Mouse (Mus musculus) megakaryocyte-erythroid progenitor cell, adult 5-6 weeks (primary cell): ENCODE measurements around the gene Rabgap1l. TPM values are rescaled to one million over a fixed set of nuclear protein-coding genes. Genes with fewer than 3 reads are reported as not detected.
A peak's percentile ranks its signal among the peaks of the same experiment; 100 is the strongest.

Source experiments
- ATAC-seq: replicated peaks from 2 replicates; pipeline ENCODE4 v1.8.0; 2016; ENCODE audit warnings: mild to moderate bottlenecking, inconsistent platforms; ENCODE audit not compliant: severe bottlenecking, poor library complexity, low FRiP score, low TSS enrichment
- total RNA-seq, 2 experiments: library from RNA; stranded (forward) in 1 of 2; stranded (reverse) in 1 of 2; fragments of 200-1000, 215-1000 nt in 1 of 2; fragments of >200 nt in 1 of 2; fragmentation: Nextera tagmentation in 1 of 2; gene quantifications; 2 replicates each; pipeline ENCODE4 v1.2.3; 2014 to 2017

The Rabgap1l gene
- total RNA-seq, 2 experiments from 2014 or later = 124 to 256 TPM

DNA sequence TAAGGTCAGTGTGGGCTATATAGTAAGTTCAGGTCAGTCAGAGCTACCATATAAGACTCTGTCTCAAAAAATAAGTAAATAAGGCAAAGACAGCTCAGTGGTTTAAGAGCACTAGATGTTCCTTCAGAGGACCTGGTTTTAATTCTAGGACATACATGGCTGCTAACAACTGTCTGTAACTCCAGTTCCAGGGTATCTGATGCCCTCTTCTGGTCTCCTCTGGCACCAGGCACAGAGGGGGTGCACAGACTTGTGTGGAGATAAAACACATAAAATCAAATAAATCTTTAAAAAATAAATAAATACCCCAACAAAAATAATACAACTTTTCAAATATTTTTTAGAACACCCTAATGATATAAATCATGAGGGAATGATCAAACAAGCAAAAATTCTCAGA is 2.4 kb downstream of the Rabgap1l start:
- ATAC-seq = no peak

DNA sequence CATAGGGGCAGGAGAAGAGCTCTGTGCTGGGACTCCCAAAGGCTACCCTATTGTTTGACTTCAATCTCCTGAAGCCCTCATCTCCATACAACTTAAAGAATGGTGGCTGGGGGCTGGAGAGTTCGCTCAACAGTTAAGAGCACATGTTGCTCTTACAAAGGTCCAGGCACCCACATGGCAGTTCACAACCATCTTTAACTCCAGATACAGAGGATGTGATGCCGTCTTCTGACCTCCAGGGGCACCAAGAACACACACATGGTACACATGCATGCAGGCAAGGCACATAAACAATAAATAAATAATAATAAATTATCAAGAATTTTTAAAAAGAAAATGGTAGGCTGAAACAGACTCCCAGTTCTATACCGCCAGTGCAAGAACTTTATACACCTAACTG is 3.1 kb downstream of the Rabgap1l start:
- no peak for ATAC-seq

DNA sequence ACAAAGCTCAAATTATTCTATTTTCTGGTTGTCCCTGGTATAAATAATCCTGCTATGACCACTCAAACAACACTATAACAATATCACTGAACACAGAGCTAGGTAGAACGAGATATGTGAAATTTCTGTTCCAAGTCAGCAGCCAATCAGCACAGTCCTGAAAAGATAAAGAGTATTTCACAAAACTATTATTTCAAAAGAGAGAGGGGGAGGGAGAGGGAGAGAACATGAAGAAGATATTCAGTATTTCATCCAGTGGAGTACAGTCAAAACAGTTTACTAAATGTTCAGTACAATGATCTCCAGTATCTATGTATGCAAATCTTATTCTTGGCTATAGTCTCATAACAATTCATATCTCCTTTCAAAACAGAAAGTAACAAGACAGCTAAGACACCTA is 5.1 kb downstream of the Rabgap1l start:
- peak; percentile 26; the same call in 1 of the 2 replicates for ATAC-seq

DNA sequence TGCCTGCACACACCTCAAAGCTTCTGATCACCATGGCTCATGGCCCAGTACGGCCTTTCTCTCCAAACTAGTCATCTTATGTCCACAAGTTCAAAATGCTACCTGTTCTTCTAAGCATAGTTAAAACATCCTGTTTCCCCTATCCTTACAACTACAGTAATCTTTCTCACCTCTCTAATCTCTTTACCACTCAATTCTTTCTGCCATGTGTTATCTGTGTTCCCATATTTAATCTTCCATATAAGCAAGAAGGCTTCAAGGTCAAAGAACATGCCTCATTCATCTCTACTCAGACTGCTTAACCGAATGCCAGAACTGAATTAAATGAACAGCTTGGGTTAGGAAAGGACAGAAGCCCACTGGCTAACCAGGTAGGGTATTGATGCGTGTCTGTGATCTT is 5.8 kb downstream of the Rabgap1l start:
- ATAC-seq = no peak

DNA sequence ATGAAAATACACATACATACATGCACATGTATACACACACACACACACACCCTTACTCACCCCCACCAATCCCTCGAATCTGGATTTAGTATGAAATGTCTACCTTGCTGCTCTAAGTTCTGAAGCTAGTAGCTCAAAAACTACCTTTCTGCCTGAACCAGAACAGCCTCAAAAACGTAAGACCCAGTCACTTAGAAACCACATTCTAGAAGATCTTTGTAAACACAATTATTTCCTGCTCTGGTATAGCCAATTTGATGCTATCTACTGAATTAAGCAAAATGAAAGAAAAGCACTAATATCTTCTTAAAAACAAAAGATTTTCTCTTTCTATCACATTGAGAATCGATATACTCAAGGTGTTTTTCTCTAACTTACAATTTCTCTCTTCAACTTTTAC is 6.4 kb downstream of the Rabgap1l start:
- no peak for ATAC-seq

DNA sequence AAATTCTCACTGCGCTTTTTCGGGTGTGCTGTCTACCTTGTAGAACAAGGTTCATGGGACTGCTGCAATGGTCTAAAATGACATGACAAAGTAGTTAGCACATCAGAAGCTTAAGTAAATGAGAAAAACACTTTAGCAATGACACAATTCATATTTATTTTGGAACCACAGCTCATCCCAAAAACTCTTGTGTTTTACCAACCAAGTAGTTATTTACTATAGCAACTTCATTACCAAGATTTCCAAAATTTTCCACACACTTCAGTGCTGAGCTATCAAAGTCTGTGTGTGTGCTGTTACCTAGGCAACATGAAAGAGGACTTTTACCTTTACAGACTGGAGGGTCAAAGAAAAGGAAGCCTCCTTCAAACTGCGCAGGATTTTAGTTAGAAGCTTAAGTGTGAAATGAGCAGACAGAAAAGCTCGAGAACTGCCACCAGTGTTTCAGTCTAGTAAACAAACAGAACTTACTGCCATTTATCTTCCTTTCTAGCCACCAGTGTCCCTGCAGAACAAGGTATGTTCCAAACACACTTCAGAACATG is 7.3 kb downstream of the Rabgap1l start:
- no peak for ATAC-seq

DNA sequence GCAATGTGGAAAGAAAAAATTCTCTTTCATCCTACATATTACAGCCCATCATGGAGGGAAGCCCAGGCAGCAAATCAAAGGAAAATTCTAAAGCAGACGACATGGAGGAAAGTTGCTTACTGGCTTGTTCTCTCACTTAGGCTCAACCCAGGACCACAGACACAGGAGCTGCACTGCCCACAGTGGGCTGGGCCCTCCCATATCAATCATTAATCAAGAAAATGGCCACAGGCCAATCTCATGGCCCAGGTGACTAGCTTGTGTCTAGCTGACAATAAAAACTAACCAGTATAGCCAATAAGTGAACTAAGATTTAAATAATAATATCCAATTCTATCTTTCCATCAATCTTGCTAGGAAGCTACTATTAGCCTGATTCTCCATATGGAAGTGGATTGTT is 8.9 kb downstream of the Rabgap1l start:
- ATAC-seq = no peak

DNA sequence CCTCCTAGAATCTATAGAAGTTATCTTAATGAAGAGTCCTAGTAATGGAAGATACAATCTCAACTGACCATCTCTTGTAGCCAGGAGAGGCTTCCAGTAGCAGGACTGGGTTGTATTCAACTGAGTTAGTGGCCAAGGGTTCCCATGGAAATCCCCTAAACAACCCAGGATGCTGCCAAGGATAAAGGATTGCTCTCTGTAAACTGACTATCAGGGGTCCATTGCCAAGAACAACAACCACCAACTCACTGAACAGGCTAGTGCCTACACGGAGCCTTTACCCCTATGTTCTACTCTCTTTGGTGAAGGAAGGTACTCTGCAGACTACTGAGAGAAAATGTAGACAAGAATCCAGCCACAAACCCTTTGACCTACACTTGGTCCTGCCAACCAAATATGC is 18.8 kb downstream of the Rabgap1l start:
- no peak for ATAC-seq

DNA sequence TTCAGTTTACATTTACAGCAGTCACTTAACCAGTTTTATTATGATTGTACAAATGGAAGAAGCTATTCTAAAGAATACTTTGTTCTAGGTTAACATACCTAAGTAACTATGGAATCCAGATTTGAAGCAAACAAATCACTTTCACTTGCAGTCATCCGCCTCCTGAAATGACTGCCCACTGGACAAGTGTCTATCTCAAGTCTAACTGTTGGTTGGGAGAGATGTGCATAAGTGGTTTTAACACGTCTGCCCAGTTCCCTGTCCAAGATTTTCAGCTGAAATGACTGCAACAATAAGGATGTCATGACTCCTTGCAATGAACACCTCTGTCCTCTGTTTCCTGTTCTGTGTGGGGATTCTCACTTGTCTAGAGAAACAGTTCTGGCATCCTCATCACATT is 27.4 kb downstream of the Rabgap1l start:
- ATAC-seq = no peak

DNA sequence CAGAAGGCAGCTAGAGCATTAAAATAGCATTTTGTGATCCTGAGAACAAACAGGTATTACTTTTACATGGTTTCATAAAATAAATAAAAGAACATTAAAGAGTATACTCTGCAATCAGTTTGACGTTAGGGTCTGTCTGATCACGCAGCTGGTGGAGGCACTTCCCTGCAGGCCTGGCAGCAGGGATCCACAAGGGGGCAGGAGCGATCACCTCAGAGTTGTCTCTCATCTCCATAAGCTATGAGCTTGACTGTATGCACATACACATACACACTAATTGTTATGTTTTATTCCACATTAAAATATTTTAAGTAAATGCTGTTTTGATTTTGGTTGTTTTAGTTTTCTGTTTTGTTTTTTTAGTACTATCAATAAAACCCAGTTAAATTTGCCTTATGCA is 34.8 kb downstream of the Rabgap1l start:
- peak; percentile 88 for ATAC-seq

DNA sequence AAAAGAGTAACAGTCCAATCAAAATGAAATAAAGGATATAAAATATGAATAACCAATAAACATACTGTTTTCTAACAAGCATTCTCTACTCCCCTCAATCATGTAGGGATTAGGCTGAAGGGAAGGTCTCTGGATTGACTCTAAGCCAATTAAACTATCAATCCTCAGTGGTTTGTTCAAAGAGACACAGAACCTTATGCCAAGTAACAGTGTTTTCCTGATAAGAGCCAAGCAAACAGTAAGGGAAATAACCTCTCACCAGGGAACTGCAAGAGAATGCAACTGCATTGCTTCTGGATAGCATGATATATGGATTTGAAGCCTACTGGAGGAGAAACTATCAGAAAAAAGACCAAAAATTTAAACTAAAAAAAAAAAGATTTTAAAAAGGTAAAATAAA is 37.7 kb downstream of the Rabgap1l start:
- ATAC-seq = peak; percentile 56; the same call in 1 of the 2 replicates

DNA sequence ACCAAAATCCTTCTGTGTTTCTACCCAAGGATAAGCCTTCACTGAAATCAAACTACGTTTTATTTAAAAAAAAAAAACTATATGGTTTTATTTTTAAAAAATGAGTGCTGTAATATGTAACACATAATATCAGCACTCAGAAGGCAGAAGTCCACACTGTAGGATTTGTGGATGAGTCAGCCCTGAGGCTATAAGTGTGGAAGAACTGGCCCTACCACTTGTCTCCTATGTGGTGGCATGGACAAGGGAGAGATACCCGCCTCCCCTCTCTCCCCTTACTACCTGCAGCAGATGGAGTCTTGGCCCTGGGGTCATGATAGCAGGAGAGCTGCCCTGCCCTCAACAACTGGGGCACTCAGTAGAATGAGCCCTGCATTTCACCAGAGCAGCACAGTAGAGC is 42.4 kb downstream of the Rabgap1l start:
- ATAC-seq = no peak

DNA sequence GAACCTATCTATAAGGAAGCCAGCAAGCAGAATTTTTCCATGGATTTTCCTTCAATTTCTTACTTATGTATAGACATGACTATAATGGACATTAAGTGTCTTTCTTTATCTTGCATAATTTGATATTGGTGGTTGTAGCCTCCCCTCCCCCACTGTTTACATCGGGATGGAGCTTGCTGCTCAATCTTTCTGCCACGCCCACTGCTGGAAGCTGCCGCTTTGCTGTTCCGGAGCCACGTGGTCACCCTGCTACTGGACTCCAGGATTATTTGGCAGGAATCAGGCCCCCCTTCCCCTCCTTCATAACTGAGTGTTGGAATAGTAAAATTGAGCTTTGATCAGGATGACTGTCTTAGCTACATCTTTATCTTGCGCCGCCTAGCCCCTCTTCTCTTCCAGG is 46.2 kb downstream of the Rabgap1l start:
- no peak for ATAC-seq

DNA sequence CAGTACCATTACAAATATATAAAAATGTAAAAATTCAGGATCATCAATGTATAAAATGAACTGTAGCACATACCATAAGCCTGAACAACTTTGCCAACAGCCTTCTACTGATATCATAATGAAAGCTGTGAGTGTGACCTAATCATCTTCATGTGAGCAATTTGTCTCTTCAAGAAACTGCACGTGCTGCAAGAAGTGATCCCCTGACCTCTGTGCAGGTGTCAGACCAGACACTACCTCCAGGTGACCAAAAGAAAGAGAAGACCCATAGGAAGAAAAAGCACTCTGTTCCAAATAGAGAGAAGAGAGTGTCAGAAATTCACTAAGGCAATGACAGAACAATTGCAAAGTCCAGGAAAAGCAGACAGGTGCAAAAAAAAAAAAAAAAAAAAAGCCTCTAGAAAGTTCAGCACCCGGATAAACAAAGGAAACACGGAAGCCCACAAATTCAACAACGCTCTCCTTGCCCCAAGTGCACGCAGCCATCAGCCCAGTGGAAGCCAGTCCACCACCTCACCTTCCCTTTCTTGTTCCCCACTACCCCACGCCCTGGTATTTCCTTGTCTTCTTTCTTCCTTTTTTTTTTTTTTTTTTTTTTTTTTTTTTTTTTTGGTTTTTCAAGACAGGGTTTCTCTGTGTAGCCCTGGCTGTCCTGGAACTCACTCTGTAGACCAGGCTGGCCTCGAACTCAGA is 47.6 kb downstream of the Rabgap1l start:
- no peak for ATAC-seq

DNA sequence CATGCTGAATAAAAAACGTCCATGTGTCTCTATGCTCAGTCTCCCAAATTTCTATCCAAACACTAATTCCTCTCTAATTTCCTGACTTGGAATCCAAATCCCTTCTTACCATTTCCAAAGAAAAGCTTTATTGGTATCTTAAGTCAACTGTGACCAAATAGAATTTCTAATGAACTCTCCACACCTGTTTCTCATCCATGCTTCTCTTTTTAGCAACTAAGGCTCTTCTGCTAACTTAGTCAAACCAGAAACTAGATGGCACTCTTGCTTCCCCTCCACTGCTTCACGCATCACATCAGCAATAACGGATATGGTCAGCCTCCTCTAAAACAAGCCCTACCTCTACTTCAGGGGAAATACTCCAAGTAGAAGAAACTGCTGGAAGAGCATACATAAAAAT is 49.0 kb downstream of the Rabgap1l start:
- 0 out of 2 replicates have a peak, but pooled peaks have one; percentile 44 for ATAC-seq

DNA sequence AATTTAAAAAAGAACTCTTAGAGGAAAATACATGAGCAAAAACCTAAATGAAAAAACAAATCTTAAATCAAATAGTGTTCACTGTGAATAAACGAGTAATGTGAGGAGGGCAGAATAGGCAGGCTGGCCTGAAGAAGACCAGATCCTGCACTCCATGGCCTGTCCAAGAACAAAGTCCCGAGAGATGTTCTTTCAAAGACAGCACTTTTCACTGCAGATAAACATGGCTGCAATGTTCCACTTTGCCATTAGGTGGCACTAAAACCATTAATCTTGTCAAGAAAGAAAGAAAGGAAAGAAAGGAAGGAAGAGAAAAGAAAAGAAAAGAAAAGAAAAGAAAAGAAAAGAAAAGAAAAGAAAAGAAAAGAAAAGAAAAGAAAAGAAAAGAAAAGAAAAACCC is 49.8 kb downstream of the Rabgap1l start:
- ATAC-seq = peak; percentile 63; the same call in 1 of the 2 replicates

DNA sequence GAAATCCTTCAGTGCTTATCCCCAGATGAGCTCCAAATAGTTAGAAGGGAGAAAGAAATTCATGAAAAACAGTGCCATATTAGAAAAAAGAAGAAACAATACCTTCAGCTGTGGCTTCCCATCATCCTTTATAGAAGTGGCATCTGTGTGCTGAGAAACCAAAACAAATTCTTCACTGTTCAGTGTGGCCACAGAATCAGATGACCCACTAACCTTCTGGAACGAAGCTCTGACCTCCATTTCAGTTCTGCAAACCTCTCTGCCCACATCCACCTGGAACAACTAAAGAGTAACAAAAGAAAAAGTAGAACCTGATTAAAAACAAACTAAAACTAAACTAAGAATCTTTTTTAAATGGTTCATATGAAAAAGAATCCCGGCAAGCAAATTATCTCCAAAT is 52.4 kb downstream of the Rabgap1l start:
- ATAC-seq = no peak

DNA sequence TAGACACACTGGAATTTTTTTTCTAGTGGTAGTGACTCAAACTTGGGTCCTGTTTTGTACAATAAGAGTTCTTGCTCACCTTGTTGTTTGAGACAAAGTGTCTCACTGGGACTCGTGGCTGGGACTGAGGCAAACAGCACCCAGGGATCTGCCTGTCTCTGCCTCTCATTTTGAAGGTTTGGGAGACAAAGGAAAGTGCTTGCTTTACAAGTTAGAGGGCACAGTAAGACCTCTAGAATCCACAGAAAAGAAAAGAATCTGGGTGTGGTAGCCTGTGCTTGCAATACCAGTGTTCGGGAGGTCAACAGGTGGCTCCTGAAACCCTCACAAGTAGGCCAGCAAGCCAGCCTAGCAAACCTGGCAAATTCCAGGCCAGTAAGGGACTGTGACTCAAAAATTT is 58.3 kb downstream of the Rabgap1l start:
- no peak for ATAC-seq

DNA sequence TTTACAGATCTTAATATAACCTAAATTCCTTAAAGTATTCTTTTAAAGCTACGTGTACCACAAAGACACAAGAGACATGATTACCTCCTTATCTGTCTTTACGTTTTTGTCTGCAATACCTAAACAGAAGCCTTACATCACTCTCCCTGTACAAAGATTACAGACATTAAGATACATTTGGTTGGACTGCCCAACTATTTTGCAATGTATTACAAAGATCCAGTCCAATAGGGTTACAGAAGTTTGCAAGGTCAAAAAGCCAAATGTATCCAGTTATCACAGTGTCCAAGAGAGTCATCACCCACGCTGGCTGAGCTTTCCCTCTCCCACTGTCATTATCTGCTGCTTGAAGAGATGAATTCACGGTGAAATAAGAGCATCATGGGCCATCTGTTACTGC is 63.1 kb downstream of the Rabgap1l start:
- no peak for ATAC-seq

DNA sequence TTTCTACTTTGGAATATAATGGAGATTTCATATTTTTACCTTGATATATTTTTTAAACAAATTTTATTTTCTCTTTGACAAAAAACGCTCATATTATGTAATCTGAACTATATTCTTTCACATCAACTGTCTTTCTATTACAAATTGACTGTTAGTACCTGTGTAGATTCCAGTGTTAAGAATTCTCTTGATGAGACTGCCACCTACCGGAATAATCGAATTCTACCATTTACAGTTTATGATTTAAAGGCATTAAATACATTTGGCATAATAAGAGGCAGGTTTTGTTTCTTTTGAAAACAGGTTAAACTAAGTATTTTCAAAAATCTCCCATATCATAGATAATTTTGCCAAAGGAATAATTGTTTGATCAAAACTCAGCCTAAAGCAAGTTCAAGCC is 75.3 kb downstream of the Rabgap1l start:
- no peak for ATAC-seq

DNA sequence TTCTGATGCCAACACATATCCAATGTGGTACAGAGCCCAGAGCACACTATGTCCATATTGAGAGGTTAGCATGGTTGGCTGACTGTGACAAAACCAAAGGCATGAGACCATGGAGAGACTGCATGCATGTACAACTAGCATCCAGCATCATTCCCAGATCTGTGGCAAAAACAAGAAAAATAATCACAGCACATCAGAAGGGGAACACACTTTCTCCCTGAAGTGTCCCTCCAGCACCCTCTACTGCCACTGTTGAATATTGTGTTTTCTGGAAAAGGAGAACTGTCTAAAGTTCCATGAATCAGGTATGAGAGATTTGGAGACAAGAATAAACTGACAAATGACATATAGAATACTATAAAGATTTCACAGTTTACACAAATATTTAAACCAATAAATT is 78.3 kb downstream of the Rabgap1l start:
- peak; percentile 51; the same call in 1 of the 2 replicates for ATAC-seq

DNA sequence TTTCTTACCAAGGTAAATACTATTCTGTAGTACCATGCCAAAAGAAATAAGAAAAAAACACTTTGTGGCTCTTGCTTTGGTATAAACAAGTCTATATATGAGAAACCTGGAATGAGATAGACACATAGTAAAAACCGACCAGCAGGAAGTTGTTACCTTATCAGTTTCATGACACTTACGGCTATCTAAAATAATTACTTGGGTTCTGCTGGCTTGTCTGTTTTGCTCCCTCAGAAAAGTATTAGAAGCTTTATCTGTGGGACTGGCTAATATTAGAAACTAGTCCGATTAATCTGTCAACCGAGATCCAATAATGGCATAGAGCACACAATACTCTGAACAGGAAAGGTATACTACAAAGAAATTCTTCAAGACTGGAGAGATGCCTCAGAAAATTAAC is 79.1 kb downstream of the Rabgap1l start:
- ATAC-seq = peak; percentile 59
